Mouse (Mus musculus) limb, embryonic 11.5 days (tissue): ENCODE measurements around the gene Gm47985. TPM values are rescaled to one million over a fixed set of nuclear protein-coding genes. Genes with fewer than 3 reads are reported as not detected.

ENCODE experiments used
- ATAC-seq: fragments of 200-750 bp; cut with Nextera tagmentation; 2 replicates; pipeline ENCODE4 v1.8.0; 2017; ENCODE audit warnings: low read depth; ENCODE audit not compliant: insufficient number of reproducible peaks, low FRiP score, low TSS enrichment
- DNase-seq: peaks from one replicate; pipeline ENCODE4 v3.0.0-alpha.2; 2015; ENCODE audit warnings: low spot score
- H3K27ac ChIP-seq: fragments of 300-500 bp; sonication (generic); replicated peaks from 2 replicates; pipeline ENCODE4 v1.5.1; 2014; ENCODE audit warnings: low read depth, mild to moderate bottlenecking, low read length
- H3K27me3 ChIP-seq: fragments of 300-500 bp; sonication (generic); 2 replicates; pipeline ENCODE4 v1.6.1; 2014; ENCODE audit warnings: mild to moderate bottlenecking, low read length, mixed read lengths; ENCODE audit not compliant: control insufficient read depth, insufficient read depth
- H3K36me3 ChIP-seq: fragments of 300-500 bp; sonication (generic); 2 replicates; pipeline ENCODE4 v1.6.1; 2014; ENCODE audit warnings: mild to moderate bottlenecking, low read length, moderate library complexity, mixed read lengths; ENCODE audit not compliant: control insufficient read depth, insufficient read depth
- H3K4me1 ChIP-seq: fragments of 300-500 bp; sonication (generic); 2 replicates; pipeline ENCODE4 v1.6.1; 2014; ENCODE audit warnings: low read length, mixed read lengths; ENCODE audit not compliant: control insufficient read depth, insufficient read depth
- H3K4me2 ChIP-seq: fragments of 300-500 bp; sonication (generic); 2 replicates; pipeline ENCODE4 v1.6.1; 2014; ENCODE audit warnings: low read depth, mild to moderate bottlenecking, moderate library complexity; ENCODE audit not compliant: severe bottlenecking
- H3K4me3 ChIP-seq: fragments of 300-500 bp; sonication (generic); 2 replicates; pipeline ENCODE4 v1.5.1; 2014; ENCODE audit warnings: low read depth, low read length
- H3K9ac ChIP-seq: fragments of 300-500 bp; sonication (generic); 2 replicates; pipeline ENCODE4 v1.6.1; 2014; ENCODE audit warnings: mild to moderate bottlenecking, low read length
- H3K9me3 ChIP-seq: fragments of 300-500 bp; sonication (generic); 2 replicates; pipeline ENCODE4 v1.6.1; 2016; ENCODE audit warnings: low read length; ENCODE audit not compliant: control insufficient read depth
- WGBS: fragments of 180-500 bp; shearing (Covaris S2); extraction: QIAGEN DNeasy Blood & Tissue Kit; methylation state at CpG from one replicate; pipeline ENCODE4 v1.1.7; 2014; 5-methylcytosine and 5-hydroxymethylcytosine counted together
- polyA plus RNA-seq: library from polyadenylated mRNA; unstranded; fragments of >200 nt; fragmentation: Nextera tagmentation; extraction: Ambion mirVana; gene quantifications from 2 replicates; pipeline ENCODE4 v1.2.1, GENCODE M21; 2014

Gm47985 gene
- polyA plus RNA-seq, 1 experiment from 2014 or later, result 0.57 TPM

DNA sequence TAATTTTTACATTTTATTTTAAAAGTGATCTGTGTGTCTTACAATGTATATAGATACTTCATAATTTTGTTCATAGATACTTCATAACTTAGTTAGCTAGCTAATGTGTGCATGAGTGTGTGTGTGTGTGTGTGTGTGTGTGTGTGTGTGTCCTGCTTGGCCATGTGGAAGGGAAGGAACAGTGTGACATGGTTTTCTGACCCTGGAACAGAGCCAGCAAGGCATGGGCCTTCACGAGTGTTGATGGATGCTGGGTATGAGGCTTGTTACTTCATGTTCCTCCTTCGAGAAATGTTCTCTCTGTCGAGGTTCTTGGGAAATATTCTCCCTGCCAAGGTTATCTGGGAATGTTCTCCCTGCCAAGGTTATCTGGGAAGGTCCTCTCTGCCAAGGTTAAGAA is 51.4 kb downstream of the Gm47985 start:
- no peaks in the 10 kb centered on the region for H3K4me1 ChIP-seq
- no peak overlapping the region for H3K4me2 ChIP-seq
- H3K27me3 ChIP-seq, result no peaks in the 10 kb centered on the region
- 85% methylated on average over 3 of the region's 3 CpGs for WGBS
- no peak overlapping the region for H3K9ac ChIP-seq
- no peaks in the 10 kb centered on the region for H3K9me3 ChIP-seq
- no peak overlapping the region for H3K4me3 ChIP-seq
- H3K27ac ChIP-seq, result no peak overlapping the region
- ATAC-seq, result no peak
- DNase-seq, result no peak
- no peaks in the 10 kb centered on the region for H3K36me3 ChIP-seq

Other genes with a start within 250 kb of the Gm47985 start
- 23.8 and 28.0 TPM in 2 replicates for gene Hmcn1, start 189.1 kb upstream of the Gm47985 start, polyA plus RNA-seq
- 0.24 and 0.38 TPM in 2 replicates for gene Gm8947, start 9.8 kb downstream of the Gm47985 start, polyA plus RNA-seq
- gene Gm47995, start 15.9 kb downstream of the Gm47985 start, polyA plus RNA-seq, result not detected in 2 replicates
- 0.65 TPM in 1 of 2 replicates, not detected in the other for gene 3110040M04Rik, start 21.6 kb downstream of the Gm47985 start, polyA plus RNA-seq
- 0.24 TPM in 1 of 2 replicates, not detected in the other for gene Gm47996, start 27.6 kb downstream of the Gm47985 start, polyA plus RNA-seq
- gene Ivns1abp, start 161.9 kb downstream of the Gm47985 start, polyA plus RNA-seq, result 356 and 387 TPM in 2 replicates
- 18.9 and 22.9 TPM in 2 replicates for gene Swt1, start 245.9 kb downstream of the Gm47985 start, polyA plus RNA-seq
- 49.6 and 51.7 TPM in 2 replicates for gene Trmt1l, start 246.0 kb downstream of the Gm47985 start, polyA plus RNA-seq